Mouse (Mus musculus) left cerebral cortex, adult 9 months (tissue): Measurements from ENCODE around the gene Nup210l.
"Not testable (repeated sequence)": the region's sequence is repeated elsewhere in the genome, so short reads cannot be mapped to it uniquely, and the experiment has no call there.

Experiments used
- DNase-seq, 2 experiments: peaks; one replicate each; pipeline ENCODE4 v3.0.0; 2022; ENCODE audit warnings: low spot score in 2 of 2

Nup210l gene

DNA sequence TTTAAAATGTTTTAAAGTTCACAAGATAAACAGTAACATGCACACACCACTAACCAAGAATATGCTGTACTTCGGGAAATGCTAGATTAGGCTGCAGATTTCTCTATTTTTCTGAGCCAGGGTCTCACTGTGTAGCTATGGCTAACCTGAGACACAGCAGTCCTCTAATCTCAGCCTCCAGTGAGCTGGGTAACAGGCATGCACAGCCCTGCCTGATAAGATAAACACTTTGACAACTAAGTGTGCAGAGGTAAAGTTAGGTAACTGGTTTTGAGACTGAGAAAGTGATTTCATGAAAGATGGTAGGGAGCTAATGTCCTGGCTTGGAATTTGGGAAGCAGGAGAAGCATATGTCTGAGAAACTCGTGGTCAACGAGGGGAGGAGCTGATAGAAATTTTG, 9.5 kb upstream of the Nup210l start:
- DNase-seq: no peak

DNA sequence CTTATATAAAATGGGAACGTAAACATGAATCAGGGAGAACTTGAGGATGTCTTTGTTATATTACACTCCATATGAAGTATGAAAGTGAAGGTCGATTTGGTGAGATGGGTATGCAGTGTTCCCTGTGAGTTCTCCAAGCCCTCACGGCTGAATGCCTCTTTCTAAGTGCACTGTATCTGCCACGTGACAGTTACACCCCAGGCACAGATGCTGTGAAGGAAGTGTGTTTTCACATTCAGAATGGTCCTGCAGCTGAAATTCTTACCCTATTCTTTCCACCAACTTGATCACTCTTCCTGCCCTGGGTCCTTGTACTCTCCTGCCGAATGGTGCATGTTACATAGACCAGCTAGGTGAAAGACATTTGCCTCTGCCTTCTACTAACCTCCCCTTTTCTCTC, 6.0 kb upstream of the Nup210l start:
- peak in 1 of 2 experiments; percentile 40 for DNase-seq

DNA sequence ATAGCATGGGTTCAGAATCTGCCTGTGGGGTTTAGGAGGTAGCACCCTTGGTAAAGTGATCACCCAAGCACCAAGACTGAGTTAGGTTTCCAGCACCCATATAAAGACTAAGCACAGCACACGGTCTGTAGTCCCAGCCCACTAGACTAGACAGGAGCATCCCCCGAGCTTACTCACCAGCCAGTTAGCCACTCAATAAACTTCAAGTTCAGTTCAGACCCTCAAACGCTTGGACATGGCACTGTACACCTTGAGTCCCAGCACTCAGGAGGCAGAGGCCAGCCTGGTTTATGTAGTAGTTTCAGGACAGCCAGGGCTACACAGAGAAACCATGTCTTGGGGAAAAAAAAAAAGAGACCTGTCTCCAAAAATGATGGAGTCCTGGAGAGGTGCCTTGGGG, 2.9 kb upstream of the Nup210l start:
- DNase-seq: no peak

DNA sequence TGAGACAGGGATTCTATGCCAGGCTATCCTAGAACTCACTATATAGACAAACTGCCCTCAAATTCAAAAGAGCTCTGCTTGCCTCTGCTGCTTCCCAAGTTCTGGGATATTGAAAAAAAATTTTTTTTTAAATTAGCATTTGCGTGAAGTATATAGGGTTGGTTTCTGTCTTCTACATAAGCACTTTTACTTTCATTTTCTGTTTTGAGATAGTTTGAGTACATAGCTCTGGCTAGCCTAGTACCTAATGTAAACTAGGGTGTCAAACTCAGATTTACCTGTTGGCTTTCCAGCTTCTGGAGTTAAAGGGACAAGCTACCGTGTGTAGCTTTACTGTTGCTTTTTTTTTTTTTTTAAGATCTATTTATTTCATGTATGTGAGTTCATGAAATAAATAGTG, 2.3 kb upstream of the Nup210l start:
- DNase-seq: no peak

DNA sequence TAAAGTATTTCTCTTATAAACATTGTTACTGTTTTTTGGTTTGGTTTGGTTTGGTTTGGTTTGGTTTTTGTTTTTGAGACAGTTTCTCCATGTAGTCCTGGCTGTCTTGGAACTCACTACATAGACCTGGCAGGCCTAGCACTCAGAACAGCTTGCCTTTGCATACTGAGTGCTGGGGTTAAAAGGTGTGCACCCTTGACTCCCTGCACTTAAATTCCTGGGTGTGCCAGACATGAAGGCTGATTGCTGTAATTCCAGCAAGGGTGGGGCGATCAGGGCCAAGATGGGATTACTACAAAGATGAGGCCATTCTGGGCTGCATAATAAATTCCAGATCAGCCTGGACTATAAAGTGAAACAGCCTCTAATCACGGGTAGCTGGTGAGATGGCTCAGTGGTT, 1.7 kb upstream of the Nup210l start:
- DNase-seq: no peak

DNA sequence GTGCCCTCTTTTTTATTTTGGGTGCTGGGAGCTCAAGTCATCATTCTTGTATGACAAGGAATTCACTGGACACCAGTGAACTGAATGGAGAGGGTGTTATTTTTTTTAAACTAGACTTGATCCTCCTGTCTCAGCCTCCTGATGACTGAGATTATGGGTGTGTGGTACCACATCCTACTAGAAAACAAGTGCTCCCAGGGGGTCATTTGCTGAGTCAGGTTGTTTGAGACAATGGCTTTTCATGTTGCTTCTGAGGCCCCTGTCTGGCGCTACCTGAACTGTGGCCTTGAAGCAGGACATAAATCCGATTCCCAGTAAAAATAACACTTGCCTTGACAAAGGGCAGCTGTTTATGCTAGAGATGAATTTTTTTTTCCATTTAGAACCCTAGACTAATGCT, 756 bp upstream of the Nup210l start:
- no peak for DNase-seq

DNA sequence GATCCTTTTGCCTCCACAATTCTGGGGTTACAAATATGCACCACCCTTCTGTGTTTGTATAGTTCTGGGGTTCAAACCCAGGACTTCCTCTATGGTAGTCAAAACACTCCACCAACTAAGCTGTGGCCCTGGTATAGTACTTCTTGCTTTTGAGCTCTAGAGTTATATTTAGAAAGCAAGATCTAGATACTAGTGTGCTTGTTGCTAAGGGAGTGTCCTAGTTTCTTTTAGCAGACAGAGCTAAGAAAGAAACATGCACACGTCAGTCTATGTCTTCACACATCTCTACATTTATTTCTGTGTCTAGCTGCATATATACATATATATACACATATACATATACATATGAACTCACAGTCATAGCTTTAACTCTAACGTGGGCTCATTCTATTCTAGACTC, 7.8 kb downstream of the Nup210l start:
- peak in 1 of 2 experiments; percentile 26 for DNase-seq

DNA sequence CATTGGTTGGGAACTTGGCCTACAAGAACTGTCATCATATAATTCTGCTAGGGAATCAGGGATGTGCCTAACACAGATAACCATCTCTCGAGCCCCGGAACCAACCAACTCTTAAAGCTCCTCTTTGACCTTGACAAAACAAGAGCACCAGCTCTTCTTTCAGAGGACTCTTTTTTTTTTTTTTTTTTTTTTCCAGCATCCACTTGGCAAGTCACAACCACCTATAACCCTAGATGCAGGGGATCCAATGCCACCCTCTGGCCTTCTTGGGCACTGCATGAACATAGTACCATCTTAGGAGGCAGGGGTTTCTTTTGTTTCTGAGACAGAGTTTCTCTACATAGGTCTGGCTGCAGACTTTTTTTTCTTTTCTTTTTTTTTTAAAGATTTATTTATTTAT, 10.4 kb downstream of the Nup210l start:
- no peak for DNase-seq

DNA sequence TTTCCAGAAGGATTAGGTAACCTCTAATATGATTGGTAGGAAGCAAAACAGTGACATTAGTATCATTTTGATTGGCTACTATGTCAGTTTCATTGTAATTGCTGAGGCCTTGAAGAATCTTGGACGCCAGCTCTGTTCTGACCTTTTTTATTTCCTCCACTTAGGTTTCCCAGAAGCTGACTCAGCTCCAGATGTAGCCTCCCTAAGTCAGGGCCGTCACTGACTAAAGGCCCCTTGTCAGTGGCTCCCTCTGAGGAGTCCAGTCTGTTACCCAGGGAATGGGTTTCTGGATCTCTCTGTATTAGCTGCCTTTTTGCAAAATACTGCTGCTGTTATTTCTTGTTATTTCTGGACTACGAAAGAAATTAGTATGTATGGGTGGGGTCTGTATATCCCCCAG, 11.6 kb downstream of the Nup210l start:
- no peak for DNase-seq

DNA sequence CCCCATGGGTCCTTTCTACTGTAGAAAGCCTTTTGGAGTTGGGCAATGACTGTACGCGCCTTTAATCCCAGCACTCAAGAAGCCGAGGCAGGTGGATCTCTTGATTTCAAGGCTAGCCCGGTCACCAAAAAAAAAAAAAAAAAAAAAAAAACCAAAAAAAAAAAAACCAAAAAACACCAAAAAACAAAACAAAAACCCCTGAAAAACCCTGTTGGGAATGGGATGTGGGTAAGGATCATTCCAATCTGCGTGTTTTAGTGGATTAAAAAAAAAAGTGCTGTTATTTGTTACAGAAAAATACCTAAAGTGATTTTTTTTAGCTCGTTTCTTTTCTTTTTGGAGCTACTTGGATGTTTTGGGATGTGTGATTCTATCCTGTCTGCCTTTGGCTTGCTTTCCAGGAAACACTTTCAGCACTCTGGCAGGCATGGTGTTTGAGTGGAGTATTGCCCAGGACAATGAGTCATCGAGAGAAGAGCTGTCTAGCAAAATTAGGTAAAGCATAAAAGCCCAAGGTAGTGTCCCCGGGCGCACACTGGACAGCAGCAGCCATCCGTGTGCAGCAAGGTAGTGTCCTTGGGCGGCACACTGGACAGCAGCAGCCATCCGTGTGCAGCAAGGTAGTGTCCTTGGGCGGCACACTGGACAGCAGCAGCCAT, 14.3 kb downstream of the Nup210l start:
- DNase-seq: peak; percentile 42 to 85

DNA sequence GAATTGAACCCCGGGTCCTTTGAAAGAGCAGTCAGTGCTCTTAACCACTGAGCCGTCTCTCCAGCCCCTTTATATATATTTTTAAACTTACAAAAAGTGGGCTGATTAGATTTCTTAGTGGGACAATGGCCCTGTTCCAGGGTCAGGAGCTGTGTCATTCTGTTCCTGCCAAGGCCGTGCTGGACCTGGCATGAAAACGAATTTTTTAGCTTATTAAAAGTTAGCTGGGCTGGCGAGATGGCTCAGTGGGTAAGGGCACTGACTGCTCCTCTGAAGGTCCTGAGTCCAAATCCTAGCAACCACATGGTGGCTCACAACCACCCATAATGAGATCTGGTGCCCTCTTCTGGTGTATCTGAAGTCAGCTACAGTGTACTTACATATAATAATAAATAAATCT, 18.1 kb downstream of the Nup210l start:
- not testable (repeated sequence) for DNase-seq

DNA sequence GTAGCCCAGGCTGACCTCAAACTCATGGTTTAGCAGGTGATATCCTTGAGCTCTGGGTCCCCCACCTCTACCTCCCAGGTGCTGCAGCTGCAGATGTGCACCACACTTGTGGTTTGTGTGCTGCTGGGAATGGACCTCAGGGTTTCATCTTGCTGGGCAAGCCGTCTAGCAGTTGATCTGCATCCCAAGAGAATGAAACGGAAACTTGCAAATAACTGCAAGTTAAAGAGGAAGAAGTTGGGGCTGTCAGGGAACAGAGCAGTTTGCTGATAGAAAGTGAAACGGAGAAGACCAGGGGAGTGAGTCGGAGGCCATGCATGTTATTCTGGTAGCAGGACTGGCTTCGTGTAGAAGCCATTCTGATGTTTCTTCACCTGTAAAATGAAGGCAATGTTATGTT, 21.8 kb downstream of the Nup210l start:
- DNase-seq: no peak

DNA sequence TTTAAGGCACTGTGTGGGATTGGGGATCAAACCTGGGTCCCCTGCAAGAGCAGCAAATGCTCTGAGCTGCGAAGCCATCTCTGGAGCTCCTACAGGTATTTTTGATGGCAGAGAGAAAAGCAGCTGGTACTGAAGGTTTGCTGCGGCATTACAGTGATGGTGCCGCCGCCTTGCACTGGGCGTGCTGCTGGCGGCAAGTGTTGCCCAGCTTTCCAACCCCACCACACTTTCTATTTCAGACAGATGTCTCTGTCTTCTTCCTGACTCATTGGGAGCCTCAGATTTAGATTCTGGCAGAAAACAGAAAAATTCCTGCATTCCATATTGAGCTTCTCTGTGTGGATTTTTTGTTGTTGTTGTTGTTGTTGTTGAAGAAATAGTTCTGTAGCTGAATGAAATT, 23.9 kb downstream of the Nup210l start:
- no peak for DNase-seq

DNA sequence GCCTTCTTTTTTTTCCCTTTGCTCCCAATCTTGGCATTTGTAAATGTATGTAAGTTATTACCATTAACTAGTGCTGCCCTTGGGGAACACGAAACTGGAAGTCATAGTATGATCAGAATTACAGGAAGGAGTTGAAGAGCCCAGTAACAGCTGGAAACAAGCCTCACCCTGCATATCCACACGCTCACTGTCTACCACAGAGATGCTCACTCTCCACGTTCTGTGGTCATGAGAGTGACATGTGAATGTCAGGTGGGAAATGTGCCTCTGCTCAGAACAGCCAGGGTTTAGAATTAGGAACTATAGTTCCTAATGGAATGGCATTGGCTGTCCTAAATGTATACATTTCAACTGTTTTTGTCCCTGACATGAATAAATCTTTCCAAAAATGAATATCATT, 28.8 kb downstream of the Nup210l start:
- no peak for DNase-seq

DNA sequence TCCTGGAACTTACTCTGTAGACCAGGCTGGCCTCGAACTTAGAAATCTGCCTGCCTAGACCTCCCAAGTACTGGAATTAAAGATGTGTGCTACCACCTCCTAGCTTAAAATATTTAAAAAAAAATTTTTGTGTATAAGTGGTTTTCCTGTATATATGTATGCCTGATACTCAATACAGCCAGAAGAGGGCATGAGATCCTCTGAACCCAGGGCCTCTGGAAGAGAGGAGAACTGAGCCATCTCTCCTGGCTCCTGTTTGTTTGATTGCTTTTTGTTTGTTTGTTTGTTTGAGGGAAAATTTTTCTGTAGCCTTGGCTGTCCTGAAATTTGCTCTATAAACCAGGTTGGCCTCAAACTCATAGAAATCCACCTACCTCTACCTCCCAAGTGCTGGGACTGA, 29.4 kb downstream of the Nup210l start:
- no peak for DNase-seq

DNA sequence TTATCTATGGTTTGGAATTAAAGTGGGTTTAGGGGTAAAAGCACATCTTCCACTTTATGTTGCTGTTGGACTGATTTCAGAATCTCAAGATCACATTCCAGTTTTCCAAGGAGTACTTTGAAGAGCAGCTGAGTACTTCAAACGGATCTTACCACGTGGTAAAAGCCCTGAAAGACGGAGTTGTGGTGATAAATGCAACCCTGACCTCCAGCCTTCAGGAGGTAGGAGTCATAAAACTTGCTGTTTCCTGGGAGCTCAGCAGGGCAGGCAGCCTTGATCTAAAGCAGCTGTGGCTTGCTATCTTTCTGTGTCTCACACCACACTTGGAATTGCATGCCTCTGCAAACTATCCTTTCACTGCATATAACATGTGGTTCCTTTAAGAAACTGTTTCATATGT, 30.6 kb downstream of the Nup210l start:
- no peak for DNase-seq

DNA sequence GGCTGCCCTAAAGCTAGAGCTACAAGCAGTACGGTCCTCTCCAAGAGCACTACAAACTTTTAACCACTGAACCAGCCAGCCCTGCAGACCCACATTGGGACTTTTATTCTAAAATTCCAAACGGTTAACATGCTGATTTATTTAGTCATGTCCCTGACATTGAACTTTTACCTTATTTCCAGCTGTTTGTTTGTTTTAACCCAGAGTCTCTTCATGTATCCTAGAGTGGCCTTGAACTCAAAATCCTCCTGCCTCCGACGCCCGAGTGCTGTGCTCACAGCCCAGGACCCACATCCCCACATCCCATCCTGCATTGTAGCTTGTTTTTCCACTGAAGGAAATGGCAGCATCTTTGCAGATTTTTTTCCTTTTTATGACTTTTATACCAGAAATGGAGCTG, 31.1 kb downstream of the Nup210l start:
- no peak for DNase-seq

DNA sequence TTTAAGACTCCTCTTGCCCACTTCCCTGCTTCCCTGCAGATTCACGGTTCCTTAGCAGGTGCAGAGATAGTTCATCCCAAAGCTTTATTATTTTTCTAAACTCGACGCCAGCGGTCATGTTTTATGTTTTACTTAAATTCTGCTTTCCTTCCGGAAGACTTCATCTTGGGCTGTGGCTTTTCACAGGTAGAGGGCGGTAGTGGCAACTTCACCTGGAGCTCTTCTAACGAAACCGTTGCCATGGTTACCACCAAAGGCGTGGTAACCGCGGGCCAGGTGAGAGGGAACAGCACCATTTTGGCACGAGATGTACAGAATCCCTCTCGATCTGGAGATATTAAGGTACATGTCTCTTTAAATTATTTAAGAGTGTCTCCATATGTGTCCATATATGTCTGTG, 32.7 kb downstream of the Nup210l start:
- no peak for DNase-seq

DNA sequence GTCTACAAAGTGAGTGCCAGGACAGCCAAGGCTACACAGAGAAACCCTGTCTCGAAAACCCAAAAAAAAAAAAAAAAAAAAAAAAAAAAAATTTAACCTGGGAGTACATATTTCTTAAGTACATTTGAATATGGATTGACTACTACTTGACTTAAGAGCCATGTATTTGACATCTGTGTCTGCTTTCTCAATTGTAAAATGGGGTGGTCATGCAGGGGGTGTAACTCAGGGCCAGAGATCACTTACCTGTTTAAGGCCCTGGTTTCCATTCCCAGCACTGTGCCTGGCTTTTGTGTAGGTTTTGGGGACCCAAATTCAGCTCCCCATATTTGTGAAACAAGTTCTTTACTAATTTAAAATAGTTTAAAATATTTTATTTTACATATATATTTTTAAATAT, 33.7 kb downstream of the Nup210l start:
- no peak for DNase-seq

DNA sequence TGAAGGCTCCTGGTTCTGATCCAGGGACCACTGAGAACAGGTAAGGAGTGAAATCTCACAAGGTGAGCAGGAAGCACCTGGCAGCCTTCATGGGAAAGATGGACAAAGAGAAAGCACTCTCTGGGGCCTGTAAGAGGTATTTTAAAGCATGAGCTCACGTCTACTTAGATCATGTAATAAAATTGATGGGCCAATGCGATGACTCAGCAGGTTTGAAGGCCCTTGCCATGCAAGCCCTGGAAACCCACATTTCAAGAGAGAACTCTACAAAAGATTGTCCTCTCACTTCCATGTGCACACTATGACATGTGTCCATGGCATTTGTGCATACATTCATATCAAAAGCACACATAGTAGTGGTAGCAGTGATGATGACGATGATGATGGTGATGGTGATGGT, 36.0 kb downstream of the Nup210l start:
- no peak for DNase-seq

DNA sequence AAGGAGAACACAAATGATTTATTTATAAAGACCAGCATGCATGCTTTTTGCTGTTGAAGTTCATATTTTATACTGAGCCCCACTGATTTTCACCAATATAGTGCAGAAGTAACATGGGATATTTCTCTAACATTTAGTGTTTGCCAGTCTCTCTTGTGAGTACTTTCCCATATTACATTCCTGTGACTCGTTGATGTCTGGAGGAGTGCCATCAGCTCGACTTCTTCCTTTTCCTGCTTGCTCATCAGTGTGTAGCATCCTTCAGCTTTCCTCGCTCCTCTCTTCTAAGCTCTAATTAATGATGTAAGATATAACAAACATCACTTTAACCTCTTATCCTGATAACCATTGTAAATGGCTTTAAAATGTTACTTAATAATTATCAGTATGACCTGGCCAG, 41.5 kb downstream of the Nup210l start:
- no peak for DNase-seq

DNA sequence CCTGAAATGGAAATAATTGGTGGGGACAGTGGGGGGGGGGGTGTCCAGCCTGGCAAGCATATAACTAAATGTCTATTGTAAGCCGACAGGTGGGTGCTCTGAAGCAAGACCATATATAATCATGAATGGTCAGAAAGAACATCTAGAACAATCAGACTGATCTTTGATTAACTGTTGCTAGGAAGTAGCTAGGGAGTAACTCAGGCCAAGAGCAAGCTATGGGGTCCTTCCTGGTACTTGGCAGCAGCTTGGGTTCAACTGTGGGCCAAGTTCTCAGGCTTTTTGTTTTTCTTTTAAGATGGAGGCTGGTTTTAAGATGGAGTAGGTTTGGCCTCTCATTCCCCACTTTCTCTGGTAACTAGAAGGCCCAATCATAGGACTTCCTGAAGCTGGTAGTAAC, 42.7 kb downstream of the Nup210l start:
- DNase-seq: no peak

DNA sequence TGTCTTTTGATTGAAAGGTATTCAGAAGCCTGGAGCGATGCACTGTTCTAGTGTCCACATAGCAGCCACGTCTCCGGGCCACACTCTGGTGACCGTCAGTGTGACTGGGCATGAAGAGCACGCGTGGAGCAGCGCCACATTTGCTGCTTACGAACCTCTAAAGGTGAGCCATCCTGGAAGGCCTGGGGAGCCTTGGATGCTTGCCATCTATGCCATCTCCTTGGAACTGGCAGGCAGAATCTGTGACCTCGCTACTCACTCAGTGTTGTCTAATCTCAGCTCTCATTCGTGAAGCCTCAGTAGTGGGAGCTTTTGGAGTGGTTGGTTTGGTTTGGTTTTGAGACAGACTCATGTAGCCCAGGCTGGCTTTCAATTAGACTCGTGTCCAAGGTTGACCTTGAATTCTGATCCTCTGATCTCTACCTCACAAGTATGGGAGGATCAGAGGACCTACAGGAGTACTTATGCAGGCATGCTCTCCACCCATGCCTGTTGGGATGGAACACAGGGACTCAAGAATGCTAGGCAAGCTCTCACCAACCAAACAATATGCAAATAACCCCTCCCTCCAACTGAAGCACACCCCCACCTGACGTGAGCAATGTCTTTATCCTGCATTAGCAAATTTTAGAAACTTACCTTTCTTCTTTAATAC, 47.3 kb downstream of the Nup210l start:
- no peak for DNase-seq

DNA sequence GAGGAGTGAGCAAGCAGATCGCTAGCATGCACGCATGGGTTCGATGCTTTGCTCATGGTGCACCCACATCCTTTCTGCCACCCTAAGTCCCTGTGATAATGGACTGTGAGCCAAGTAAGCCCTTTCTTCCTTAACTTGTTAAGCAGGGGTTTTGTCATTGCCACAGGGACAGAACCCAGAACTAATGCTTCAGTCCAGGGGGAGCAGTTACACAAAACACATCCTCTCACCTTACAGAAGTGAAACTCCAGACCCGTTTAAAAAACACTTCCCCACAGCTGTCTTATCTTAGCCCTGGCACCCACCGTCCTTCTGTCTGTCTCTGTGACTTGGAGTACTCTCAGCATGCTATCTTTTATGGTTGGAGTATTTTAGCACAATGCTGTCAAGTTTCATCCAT, 52.1 kb downstream of the Nup210l start:
- no peak for DNase-seq
